Mouse (Mus musculus): ENCODE measurements around the gene Tgif2lx1.
"Not testable (repeated sequence)": the region's sequence is repeated elsewhere in the genome, so short reads cannot be mapped to it uniquely, and the experiment has no call there.

Tgif2lx1 gene

GRCm38 (mm10) chrX:118480637-118481036 is at the start of gene Tgif2lx1:
Tgif2lx1 (minus strand) TSS chrX:118480737.
- DNase-seq (ENCODE audit: low spot score), result not testable (repeated sequence)

Measured in embryo, embryonic 10.5 days (tissue).